Mouse (Mus musculus) regulatory T cell (primary cell): ENCODE data around the gene Psip1.
"Not testable (repeated sequence)": the region's sequence is repeated elsewhere in the genome, so short reads cannot be mapped to it uniquely, and the experiment has no call there.

Experiments
- in situ Hi-C: fragments of 300-600 bp; cut with MboI, MseI; formaldehyde crosslinking; loops from one replicate; pipeline ENCODE4 v1.15.1; 2025; ENCODE audit warnings: high pct_unique_total_duplicates

Psip1 gene

DNA sequence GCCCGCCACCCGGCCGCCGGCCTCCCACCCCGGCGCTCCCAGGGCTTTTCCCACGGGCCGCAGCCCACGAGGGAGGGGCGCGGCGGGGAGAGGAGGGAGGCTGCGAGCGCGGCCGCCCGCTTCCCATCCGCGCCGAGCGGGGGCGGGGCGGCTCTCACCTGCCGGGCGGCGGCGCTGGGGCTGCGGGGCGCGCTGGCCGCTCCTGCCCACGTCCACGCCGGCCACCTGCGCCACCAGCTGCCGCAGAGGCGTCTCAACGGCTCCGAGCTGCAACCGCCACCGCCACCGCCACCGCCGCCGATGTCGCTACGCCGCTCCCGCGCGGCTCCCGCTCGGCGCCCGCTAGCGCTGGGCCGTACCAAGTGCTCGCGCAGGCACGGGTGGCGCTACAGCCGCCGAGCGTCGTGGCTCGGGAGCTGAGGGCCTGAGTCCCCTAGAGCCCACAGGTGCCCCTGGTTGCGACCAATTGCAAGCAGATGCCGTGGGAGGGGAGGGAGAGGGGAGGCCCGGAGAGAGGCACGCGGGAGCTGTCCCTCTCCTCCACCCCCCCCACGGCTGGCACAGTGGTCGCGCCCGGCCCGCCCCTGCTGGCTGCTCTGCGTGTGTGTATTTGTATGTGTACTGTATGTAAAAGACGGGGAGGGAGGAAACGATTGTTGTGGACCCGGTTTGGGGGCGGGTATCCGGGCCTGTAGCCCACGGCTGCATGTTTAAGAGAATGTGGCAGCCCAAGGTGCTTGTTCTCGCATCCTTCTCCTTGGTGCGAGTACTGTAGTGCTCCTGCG, at the start of gene Psip1:
Gene Psip1 (minus strand): TSS at position 343 of the 785 bp plus-strand sequence.
- in situ Hi-C loops = no loop called here

DNA sequence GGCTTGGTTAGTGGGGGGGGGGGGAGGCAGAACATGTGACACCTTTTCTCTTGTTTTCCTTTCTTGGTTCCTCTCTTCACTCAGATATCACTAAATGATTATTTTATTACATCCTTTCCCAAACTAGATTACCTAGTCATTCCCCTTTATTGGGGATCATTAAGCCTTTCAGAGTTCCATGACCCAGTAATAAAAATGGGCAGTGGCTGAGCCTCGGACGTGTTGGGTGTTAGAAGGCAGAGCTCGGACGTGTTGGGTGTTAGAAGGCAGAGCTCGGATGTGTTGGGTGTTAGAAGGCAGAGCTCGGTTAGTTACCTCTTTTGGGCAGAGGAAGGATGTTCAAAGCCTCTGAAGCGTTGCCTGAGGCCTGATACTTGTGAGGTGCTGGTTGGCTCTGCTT, 47.8 kb upstream of the Psip1 start:
- in situ Hi-C loops = no loop called here

DNA sequence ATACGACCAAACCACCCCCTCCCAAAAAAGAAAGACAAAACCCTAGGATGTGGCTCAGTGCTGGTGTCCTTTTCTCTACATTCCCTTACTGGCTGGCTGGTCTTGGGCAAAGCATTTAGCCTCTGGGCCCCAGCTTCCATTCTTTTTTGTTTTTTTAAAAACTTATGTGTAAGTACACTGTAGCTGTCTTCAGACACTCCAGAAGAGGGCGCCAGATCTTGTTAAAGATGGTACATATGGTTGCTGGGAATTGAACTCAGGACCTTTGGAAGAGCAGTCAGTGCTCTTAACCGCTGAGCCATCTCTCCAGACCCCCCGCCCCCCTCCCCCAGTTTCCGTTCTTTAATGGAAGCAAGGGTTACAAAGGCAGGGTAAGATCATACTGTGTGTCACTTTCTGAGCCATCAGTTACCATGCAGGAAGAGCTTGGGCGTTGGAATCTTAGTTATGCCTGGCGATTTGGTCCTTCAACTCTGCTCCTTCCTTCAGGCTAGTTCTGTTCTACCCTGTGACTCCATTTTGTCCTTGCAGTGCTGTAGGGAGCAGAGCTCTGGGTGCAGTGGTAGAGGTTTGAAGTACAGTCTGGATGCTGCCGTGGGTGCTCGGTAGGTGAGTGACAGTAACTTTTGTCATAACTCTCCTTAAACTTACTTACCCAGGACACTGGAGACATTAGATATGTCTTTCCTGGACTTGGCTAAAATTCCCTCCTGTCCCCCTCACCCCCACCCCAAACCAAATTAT, 47.1 kb upstream of the Psip1 start:
- in situ Hi-C loops = no loop called here

DNA sequence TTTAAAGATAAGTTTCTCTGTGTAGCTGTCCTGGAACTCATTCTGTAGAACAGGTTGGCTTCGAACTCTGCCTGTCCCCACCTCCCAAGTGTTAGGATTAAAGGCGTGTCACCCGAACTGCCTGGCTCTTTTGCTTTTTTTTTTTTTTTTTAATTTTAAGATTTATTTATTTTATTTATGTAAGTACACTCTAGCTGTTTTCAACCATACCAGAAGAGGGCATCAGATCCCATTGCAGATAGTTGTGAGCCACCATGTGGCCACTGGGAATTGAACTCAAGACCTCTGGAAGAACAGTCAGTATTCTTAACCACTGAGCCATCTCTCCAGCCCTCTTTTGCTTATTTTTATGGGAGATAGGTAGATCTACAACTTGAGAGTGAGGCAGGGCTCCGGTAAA, 43.8 kb upstream of the Psip1 start:
- in situ Hi-C loops = not testable (repeated sequence)

DNA sequence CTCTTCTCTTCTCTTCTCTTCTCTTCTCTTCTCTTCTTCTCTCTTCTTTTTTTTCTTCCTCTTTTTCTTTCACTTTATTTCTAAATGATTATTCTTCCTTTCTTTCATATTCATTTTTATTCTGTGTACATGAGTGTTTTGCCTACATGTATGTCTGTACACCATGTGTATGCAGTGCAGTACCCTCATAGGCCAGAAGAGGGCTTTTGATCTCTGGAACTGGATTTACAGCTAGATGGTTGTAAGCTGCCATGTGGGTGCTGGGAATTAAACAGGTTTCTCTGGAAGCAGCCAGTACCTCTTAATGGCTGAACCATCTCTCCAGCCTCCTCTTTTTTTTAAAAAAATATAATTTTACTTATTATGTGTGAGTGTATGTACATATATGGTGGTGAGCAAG, 41.7 kb upstream of the Psip1 start:
- in situ Hi-C loops = no loop called here

DNA sequence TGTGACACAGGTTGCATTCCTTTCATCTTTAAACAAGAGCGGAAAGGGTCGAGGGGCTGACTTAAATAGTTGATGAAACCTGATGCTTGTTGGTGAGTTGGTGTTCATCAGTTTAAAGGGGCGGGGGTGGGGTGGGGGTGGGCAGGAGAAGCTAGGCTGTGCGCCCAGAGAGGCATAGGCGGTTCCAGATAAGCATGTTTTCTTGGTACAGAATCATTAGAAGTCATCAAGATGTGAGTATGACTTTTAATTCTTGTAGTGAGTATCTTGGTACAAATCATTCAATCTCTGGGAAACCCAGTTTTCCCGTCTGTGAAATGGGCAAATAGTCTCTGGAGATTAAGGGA, 40.7 kb upstream of the Psip1 start:
- in situ Hi-C loops = no loop called here

DNA sequence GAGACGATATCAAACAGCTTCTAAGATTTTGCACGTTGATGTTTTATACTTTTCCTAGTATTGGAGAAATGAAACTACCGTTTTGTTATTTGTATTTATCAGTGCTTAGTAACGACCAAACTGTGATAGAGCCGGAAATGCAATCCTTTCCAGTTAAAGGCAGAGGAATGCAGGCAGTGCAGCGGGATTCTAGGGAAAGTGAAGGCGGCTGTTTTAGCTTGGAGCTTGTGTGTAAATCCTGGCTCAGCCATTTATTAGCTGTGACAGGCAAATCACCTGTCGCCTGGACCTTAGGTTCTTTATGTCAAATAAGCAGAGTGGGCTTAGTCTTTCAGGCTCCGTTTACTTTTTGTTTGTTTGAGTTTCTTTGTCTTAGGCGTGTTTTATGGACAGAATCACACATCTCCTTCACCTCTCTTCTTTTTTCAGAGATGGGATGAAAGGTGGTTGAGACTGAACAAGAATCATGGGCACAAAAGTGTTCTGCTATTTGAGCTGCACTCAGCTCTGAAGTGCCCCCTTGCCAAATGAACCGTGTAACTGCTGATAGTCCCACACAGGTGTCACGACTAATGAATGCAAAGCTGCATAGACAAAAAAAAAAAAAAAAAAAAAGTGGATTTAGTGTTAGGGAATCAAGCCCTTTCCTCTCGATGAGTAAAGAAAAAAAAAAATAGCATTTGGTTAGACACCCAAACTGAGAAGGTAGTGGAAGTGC, 40.2 kb upstream of the Psip1 start:
- in situ Hi-C loops = no loop called here

DNA sequence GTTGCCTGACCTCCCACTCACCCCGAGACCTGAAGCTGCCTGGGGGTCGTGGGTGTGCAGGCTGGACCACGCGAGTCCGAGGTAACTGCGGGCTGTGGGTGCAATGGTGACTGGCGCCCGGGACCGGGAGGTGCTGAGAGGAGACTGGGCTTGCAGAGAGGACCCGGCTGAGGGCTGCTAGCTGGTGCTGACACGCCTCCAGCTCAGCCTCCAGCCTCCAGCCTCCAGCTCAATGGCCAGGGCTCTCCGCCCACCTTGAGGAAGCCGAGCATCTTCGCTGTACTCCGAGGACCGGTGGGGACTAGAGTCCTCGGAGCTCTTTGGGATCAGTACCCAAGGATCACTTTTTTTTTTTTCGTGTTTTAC, 39.4 kb upstream of the Psip1 start:
- in situ Hi-C loops = no loop called here

DNA sequence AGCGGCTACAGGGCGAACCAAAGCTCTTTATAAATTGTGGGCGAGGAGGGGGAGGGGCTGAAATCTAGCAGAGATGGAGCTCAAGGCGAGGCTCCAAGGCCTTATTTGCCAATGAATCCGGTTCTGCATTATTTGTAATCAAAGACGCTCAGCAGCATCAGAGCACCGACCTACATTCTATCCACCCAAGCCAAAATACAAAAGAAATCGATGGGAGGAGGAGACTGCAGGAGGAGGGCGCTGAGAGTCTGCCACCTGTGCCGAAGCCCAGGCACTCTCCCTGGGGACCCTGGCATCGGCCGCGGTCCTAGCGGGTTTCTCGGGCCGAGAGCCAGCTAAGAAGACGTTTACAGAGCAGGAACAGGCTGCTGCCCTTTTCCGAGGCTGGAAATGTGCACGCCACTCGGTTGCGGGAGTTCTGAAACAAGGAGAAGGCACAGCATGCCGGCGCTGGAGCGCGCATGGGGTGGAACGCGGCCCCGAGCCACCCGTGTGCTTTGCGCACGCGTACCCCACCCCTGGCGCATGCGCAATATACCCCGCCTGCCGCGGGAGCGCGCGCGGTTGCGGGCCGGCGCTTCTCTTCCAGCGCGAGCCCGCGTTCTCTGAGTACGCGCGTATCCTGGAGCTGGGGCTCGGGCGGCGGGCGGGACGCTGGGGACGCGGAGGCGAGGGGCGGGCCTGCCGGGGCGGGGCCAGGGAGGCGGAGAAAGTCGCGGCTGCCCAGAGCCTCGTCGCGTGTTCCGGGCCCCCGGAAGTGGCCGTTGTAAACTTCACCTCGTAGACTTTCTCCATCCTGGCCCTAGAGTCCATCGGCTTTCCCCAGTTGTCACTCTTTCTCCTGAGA, 38.8 kb upstream of the Psip1 start, which contains the start of gene Ccdc171:
Gene Ccdc171 (plus strand): TSS at position 703 of the 847 bp plus-strand sequence.
- in situ Hi-C loops = no loop called here

DNA sequence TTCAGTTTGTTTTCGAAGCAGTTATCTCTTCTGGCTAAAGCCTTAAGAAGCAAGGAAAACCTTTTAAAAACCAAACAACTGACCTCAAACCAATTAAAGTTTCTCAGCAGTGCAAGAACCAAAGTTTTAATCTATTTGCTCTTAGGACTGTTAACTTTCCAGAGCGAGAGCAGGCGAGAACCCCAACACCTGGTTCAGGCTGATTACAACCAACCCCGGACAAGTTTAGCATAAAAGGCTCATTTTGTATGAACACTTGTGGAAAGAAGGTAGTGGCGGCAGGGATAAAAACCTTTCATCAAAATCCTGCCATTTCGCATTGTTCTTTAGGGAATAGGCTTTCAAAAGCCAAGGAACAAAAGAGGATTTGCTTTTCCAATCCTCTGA, 38.2 kb upstream of the Psip1 start:
- in situ Hi-C loops = no loop called here

DNA sequence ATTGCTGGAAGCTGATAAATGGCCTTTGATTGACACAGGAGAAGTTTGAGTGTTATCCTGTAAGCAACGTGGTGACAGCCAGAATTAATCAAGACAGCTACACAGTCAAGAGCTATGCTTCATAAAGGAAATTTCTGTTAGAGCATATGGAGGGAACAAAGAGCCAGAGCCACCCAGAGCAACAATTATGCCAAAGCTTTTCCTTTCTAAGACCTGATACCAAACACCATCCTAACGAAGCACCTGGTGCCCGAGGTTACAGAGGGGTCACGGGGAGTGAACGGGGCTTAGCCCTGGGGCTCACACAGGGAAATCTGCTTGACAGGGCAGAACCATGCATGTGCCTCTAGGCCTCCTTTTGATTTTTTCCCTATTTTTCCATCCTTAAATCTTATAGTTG, 35.8 kb upstream of the Psip1 start:
- in situ Hi-C loops = no loop called here

DNA sequence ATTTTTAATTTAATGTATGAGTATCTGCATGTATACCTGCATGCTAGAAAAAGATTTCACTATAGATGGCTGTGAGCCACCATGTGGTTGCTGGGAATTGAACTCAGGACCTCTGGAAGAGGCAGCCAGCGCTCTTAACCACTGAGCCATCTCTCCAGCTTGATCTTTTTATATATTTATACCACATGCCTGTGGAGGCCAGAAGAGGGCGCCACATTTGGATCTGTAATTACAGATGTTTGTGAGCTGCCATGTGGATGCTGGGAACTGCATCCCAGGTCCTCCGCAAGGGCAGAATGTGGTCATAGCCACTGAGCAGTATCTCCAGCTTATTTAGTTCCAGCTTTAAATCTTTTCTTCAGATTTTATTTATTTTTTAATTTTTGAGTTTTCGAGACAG, 34.0 kb upstream of the Psip1 start:
- in situ Hi-C loops = no loop called here

DNA sequence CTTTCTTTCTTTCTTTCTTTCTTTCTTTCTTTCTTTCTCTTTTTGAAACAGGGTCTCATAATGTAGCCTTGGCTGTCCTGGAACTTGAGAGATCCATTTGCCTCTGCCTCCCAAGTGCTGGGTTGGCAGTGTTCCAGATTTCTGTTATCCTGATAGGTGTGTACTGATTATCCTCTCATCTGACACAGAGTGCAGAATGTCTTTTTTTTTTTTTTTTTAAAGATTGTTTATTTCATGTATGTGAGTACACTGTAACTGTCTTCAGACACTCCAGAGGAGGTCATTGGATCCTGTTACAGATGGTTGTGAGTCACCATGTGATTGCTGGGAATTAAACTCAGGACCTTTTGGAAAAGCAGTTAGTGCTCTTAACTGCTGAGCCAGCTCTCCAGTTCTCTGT, 33.5 kb upstream of the Psip1 start:
- in situ Hi-C loops = loop anchor here (5.0 kb wide), 1 partner anchor 38 kb away; no protein-coding TSS in a partner anchor

DNA sequence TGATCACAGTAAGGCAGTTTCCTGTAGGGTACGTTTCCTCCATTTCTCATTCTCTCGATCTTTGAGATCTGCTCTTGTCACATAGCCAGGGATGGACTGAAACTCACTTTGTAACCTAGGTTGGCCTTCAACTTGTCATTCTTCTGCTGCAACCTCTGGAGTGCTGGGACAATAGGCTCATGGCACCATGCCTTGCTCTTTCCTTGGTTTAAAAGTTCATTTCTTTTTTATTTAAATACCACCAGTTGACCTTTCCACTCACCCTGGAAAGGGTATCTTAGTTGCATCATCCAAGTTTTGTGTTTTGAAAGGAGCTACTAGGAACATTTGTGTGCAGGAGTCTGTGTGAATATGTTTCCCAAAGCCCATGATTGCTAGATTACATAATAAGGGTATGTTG, 32.9 kb upstream of the Psip1 start:
- in situ Hi-C loops = loop anchor here (5.0 kb wide), 1 partner anchor 37 kb away; no protein-coding TSS in a partner anchor

DNA sequence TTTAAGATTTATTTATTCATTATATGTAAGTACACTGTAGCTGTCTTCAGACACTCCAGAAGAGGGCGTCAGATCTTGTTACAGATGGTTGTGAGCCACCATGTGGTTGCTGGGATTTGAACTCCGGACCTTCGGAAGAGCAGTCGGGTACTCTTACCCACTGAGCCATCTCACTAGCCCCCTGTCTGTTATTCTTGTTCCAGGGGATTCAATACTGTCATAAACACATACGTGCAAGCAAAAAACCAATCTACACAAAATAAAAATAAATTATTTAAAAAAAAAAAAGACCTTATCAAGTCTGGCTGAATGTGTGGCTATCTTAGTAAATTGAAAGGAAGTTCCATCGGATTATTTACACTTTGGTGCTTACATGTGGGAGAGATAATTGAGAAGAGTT, 29.9 kb upstream of the Psip1 start:
- in situ Hi-C loops = loop anchor here (5.0 kb wide), 1 partner anchor 34 kb away; no protein-coding TSS in a partner anchor

DNA sequence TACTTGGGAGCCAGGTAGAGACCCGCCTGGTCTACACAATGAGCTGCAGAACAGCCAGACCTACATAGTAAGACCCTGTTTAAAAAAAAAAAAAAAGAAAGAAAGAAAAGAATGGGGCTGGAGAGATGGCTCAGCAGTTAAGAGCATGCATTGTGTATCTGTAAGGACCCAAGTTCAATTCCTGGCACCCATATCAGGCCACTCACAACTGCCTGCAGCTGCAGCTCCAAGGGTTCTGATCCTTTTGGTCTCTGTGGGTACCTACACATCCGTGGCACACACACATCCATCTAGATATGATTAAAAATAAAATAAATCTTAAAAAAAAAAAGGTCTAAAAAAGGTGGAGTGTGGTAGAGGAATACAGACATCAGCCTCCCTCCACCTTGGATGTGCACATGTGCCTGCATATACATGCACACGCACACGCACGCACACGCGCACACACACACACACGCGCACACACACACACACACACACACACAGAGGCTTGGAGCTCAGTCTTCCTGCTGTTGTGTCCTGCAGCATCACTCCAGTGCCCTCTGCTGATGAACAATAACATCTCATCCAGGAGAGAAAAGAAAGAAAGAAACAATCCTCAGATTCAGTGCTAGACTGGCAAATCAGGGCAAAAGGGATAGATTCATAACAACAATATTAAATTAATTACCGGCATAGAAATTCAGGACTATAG, 28.9 kb upstream of the Psip1 start:
- in situ Hi-C loops = loop anchor here (5.0 kb wide), 1 partner anchor 33 kb away; no protein-coding TSS in a partner anchor

DNA sequence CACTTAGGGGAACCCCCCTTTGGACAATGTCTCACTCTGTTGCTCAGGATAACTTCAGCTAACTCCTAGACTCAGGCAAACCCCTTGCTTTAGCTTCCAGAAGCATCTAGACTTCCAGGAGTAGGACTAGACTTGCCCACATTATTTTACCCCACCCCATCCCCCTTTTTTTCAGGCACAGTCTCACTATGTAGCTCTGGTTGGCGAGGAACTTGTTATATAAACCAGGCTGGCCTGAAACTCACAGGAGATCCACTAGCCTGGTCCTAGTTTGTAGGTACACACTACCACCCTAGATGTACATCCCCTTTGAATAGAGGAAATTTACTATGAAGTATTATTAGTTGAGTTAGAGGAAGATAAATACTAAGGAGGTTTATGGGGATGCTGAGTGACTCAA, 27.9 kb upstream of the Psip1 start:
- in situ Hi-C loops = no loop called here

DNA sequence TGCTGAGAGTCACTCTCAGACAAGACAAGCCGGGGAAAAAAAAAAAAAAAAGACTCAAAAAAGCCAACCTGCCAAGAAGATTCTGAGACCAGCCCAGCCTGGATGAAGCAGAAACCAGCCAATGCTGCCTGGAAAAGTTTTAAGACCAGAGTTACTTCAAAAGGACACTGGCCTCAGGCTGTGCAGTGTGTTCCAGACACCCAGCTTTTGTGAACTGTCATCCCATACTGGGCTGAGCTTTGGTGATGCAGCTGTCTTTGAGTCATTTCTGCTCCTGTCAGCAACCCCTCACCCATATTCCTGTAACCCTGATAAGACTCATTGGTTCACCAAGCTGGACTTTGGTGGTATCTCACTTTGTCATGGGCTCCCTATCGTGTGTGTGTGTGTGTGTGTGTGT, 26.4 kb upstream of the Psip1 start:
- in situ Hi-C loops = no loop called here

DNA sequence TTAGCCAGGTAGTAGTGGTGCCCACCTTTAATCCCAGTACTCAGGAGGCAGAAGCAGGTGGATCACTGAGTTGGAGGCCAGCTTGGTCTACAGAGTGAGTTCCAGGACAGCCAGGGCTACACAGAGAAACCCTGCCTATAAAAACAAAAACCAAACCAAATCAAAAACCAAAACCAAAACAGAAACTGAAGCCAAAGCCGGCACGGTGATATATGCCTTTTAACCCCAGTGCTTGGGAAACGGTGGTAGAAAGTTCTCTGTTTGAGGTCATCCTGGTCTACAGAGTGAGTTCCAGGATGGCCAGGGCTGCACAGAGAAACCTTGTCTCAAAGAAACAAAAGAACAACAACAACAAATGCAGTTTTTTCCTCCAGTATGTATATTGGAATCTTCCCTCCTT, 26.0 kb upstream of the Psip1 start:
- in situ Hi-C loops = no loop called here

DNA sequence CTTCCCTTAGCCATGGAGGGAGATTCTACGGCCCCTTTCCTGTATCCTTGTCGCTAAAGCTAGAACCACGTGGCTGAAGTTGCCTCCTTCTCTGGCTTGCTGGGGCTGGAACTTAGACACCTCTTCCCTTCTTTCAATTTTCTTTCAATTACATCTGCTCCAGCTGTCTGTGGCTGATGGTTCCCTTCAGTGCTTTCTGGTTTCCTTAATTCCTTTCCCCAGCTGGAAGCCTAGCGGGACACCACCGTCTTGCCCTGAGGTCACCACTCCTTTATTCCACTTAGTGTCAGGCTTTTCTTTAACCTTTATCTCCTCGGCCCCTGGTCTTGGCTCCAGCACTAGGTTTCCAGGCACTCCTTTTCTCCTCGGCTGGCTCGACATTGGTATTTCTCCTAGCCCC, 24.8 kb upstream of the Psip1 start:
- in situ Hi-C loops = no loop called here

DNA sequence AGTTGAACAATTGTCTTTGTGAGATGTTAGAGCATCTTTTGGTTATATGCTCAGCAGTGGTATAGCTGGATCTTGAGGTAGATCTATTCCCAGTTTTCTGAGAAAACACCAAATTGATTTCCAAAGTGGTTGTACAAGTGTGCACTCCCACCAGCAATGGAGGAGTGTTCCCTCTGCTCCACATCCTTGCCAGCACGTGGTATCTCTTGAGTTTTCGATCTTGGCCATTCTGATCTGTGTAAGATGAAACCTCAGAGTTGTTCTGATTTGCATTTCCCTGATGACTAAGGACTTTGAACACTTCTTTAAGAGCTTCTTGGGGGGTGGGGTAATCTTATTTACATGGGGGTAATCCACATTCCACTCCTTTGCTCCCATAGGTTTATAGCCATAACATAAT, 23.3 kb upstream of the Psip1 start:
- in situ Hi-C loops = no loop called here
